Mouse (Mus musculus) myocyte (in vitro differentiated cells): ENCODE results near the gene Llgl1.

Experiments used
- CEBPB ChIP-seq: IDR thresholded peaks from 2 replicates; pipeline ENCODE4 v1.6.1; 2011; ENCODE audit warnings: mild to moderate bottlenecking, moderate library complexity; ENCODE audit not compliant: poor library complexity, insufficient read depth, severe bottlenecking
- E2F4 ChIP-seq: IDR thresholded peaks from one replicate; pipeline ENCODE4 v1.6.1; 2011; ENCODE audit warnings: mild to moderate bottlenecking, control low read depth, moderate library complexity; ENCODE audit not compliant: insufficient read depth
- MAX ChIP-seq: IDR thresholded peaks from one replicate; pipeline ENCODE4 v1.6.1; 2011; ENCODE audit warnings: low read depth, mild to moderate bottlenecking, control low read depth
- MYOD1 ChIP-seq, 3 experiments: IDR thresholded peaks; one replicate each; pipeline ENCODE4 v1.6.1; 2011; ENCODE audit warnings: control low read depth in 2 of 3, low read depth in 2 of 3, mild to moderate bottlenecking in 2 of 3, moderate library complexity in 1 of 3; ENCODE audit not compliant: insufficient read length in 2 of 3, control insufficient read depth in 1 of 3
- MYOG ChIP-seq, 3 experiments: IDR thresholded peaks; one replicate each; pipeline ENCODE4 v1.6.1; 2011; ENCODE audit warnings: control low read depth in 2 of 3, low read depth in 2 of 3, mild to moderate bottlenecking in 2 of 3; ENCODE audit not compliant: insufficient read length in 2 of 3, control insufficient read depth in 1 of 3, insufficient read depth in 1 of 3
- POLR2A ChIP-seq: IDR thresholded peaks from one replicate; pipeline ENCODE4 v1.6.1; 2011; ENCODE audit warnings: low read depth, mild to moderate bottlenecking, control low read depth, moderate library complexity; ENCODE audit not compliant: insufficient read length
- POLR2AphosphoS2 ChIP-seq: IDR thresholded peaks from one replicate; pipeline ENCODE4 v1.6.1; 2011; ENCODE audit warnings: low read depth, control low read depth; ENCODE audit not compliant: insufficient read length
- TCF12 ChIP-seq: IDR thresholded peaks from one replicate; pipeline ENCODE4 v1.6.1; 2011; ENCODE audit warnings: mild to moderate bottlenecking, control low read depth; ENCODE audit not compliant: poor library complexity, insufficient read depth, severe bottlenecking
- TCF3 ChIP-seq: IDR thresholded peaks from one replicate; pipeline ENCODE4 v1.6.1; 2011; ENCODE audit warnings: low read depth, control low read depth; ENCODE audit not compliant: insufficient read length
- USF1 ChIP-seq: IDR thresholded peaks from one replicate; pipeline ENCODE4 v1.6.1; 2011; ENCODE audit warnings: low read depth, mild to moderate bottlenecking, control low read depth, moderate library complexity

DNA sequence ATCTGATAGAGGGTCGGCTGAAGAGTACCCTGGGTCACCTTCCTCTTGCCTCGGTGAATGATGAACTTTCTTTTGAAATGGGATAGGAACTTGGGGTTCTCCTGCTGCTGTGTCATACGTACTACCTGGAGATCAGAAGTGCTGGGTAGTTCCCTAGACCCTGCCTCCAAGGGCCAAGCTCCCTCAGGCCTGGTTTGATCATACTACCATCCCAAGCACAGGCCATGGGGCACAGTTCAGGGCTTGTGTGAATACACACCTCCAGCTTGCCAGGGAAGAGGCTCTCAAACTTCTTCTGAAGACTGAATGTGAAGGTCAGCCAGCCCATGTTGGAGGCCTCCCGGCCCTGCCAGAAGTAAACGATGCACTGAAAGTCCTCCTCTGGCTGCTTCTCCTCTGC is 16.3 kb downstream of the Llgl1 start:
- no peak for TF ChIP-seq USF1
- peak; percentile 42 for TF ChIP-seq POLR2AphosphoS2
- TF ChIP-seq POLR2A, result no peak
- TF ChIP-seq MAX, result no peak
- TF ChIP-seq MYOG (IDR thresholded peaks at IDR 0.05; ENCODE audit: control insufficient read depth in 1 of 3, insufficient read depth in 1 of 3, insufficient read length in 2 of 3, low read depth in 2 of 3), result no peak
- TF ChIP-seq E2F4, result no peak
- TF ChIP-seq TCF12, result no peak
- TF ChIP-seq MYOD1 (IDR thresholded peaks at IDR 0.05; ENCODE audit: control insufficient read depth in 1 of 3, insufficient read length in 2 of 3, low read depth in 2 of 3), result no peak
- no peak for TF ChIP-seq CEBPB
- no peak for TF ChIP-seq TCF3
